Mouse (Mus musculus) fibroblast of lung, adult 2 months (primary cell): ENCODE measurements at regions not wholly inside any gene's neighbourhood (a gene's known extent, or its start where the extent isn't known, plus 50 kb on each side); places are given as distances from the start of the nearest gene placed in this dataset.

Experiments
- DNase-seq: peaks from one replicate; pipeline ENCODE4 v3.0.0-alpha.2; 2011; ENCODE audit warnings: low read depth

- DNase-seq, result no peak
These were observed 139.1 kb upstream of the Map3k7 start for GRCm38 (mm10) chr4:31824518-31825437.

- DNase-seq, result no peak
These were observed 138.5 kb upstream of the Map3k7 start for GRCm38 (mm10) chr4:31825438-31825830.

GRCm38 (mm10) chr4:31826661-31827060 lies 137.2 kb upstream of the Map3k7 start:
- no peak for DNase-seq

- no peak for DNase-seq
These were observed 136.6 kb upstream of the Map3k7 start for GRCm38 (mm10) chr4:31827266-31827665.

- DNase-seq, result no peak
These were observed 133.7 kb upstream of the Map3k7 start for GRCm38 (mm10) chr4:31830241-31830640.

GRCm38 (mm10) chr4:31831469-31831868 lies 132.4 kb upstream of the Map3k7 start:
- DNase-seq, result no peak

- no peak for DNase-seq
These were observed 130.1 kb upstream of the Map3k7 start for GRCm38 (mm10) chr4:31833828-31834227.

GRCm38 (mm10) chr4:31835051-31835450 lies 128.8 kb upstream of the Map3k7 start:
- no peak for DNase-seq

GRCm38 (mm10) chr4:31838592-31838991 lies 125.3 kb upstream of the Map3k7 start:
- no peak for DNase-seq

GRCm38 (mm10) chr4:31849763-31850162 lies 114.1 kb upstream of the Map3k7 start:
- no peak for DNase-seq

- no peak for DNase-seq
These were observed 112.9 kb upstream of the Map3k7 start for GRCm38 (mm10) chr4:31851006-31851405.

- DNase-seq, result no peak
These were observed 110.0 kb upstream of the Map3k7 start for GRCm38 (mm10) chr4:31853851-31854250.

- DNase-seq, result no peak
These were observed 103.5 kb upstream of the Map3k7 start for GRCm38 (mm10) chr4:31860389-31860788.

- no peak for DNase-seq
These were observed 102.7 kb upstream of the Map3k7 start for GRCm38 (mm10) chr4:31861172-31861571.

GRCm38 (mm10) chr4:31872985-31873983 lies 90.6 kb upstream of the Map3k7 start:
- DNase-seq, result peak; percentile 23

GRCm38 (mm10) chr4:31877389-31877788 lies 86.5 kb upstream of the Map3k7 start:
- DNase-seq, result no peak

- no peak for DNase-seq
These were observed 85.3 kb upstream of the Map3k7 start for GRCm38 (mm10) chr4:31878493-31879191.

- no peak for DNase-seq
These were observed 84.7 kb upstream of the Map3k7 start for GRCm38 (mm10) chr4:31879192-31879585.

GRCm38 (mm10) chr4:31880213-31880612 lies 83.7 kb upstream of the Map3k7 start:
- DNase-seq, result no peak

- DNase-seq, result no peak
These were observed 74.2 kb upstream of the Map3k7 start for GRCm38 (mm10) chr4:31889673-31890072.

GRCm38 (mm10) chr4:31909086-31909673 lies 54.7 kb upstream of the Map3k7 start:
- no peak for DNase-seq
